Mouse (Mus musculus) splenic B cell, adult 2 months (primary cell): ENCODE results near the gene Slc25a12.
"Not testable (repeated sequence)": the region's sequence is repeated elsewhere in the genome, so short reads cannot be mapped to it uniquely, and the experiment has no call there.

Experiments
- DNase-seq: peaks from one replicate; pipeline ENCODE4 v3.0.0-alpha.2; 2011; ENCODE audit warnings: low read depth, low spot score
- H3K27me3 ChIP-seq: 2 replicates; pipeline ENCODE4 v1.6.1; 2012; ENCODE audit warnings: mild to moderate bottlenecking, low read length, moderate library complexity, mixed read lengths; ENCODE audit not compliant: control insufficient read depth, poor library complexity, insufficient read depth, severe bottlenecking
- H3K36me3 ChIP-seq: 2 replicates; pipeline ENCODE4 v1.6.1; 2012; ENCODE audit warnings: mild to moderate bottlenecking, low read length, moderate library complexity, mixed read lengths; ENCODE audit not compliant: control insufficient read depth, poor library complexity, insufficient read depth, severe bottlenecking

The Slc25a12 gene

DNA sequence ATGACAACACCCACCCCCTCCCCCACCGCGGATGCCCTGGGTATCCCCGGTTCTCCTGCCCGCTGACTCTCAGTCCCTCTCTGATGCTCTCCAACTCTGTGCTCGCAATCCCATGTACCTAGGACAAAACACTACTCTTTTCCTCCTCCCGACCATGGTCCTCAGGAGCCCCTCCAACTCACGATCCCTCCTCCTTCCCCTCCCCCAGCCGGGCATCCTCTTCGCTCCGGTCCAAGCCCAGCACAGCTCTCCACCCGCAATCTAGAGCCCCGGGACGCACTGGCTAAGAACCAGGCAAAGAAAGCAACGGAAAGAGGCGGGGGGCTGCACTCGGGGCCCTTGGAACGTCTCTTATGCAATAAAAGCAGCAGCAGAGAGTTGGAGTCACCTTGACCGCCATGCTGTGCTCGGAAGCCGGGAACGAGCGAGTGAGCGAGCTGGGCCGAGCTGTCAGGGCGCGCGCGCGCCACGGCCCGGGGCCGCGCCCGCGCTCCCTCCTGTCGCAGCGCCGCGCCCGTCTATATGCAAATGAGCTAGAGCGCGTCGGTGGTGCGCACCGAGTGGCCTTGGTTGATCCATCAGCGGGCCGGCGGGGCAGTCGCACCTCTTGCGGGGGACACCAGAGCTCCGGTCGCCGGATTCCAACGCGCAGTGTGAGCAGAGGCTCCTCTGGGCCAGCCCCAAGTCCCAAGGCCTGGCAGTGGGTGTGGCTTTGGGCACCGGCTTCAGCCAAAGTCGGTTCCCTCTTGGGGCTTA is at the start of gene Slc25a12:
Gene Slc25a12 (minus strand): TSS at position 625 of the 756 bp plus-strand sequence.
- DNase-seq = peak; percentile 86
- Histone ChIP-seq H3K27me3 (no peaks in the 10 kb centered on the region), H3K36me3 (no peaks in the 10 kb centered on the region)

DNA sequence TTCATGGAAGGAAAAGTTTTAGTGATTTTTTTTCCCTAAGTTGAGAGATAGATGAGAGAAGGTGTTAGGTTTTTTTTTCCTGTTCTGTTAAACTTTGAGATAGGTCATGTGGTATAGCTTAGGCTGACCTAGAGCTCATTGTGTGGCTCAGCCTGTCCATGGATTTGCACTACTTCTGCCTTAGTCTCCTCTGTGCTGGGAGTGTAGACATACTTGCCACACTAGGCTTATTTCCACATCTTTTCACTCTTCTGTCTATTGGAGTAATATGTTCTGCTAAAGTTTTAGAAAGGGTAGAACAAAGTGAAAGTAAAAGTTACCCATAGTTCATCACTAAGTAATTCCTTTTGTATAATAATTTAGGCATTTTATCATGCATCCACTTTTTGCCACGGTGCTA is 38.1 kb upstream of the Slc25a12 start:
- peaks cover 2% of the 10 kb centered on the region; the same call in 1 of the 2 replicates for H3K36me3 ChIP-seq
- DNase-seq = no peak

DNA sequence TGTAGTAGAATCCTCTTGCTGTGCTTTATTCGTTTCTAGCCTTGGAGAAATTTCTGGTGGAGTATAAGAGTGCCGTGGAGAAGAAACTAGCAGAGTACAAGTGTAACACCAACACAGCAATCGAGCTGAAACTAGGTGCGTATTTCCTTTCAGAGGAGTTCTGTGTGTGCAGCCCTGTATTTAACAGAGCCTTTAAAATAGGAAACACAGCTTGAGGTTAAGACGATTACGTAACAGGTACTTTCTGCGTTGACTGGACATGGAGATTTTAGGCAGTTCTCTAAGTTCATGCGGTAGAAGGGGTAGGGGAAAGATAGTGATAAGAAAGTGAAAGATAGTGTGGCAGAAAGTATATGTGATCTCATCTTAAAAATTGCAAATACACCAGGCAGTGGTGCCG is 22.3 kb upstream of the Slc25a12 start:
- peak; percentile 69 for DNase-seq

More for the DNA sequence above, 38.1 kb upstream of the Slc25a12 start:
- no peaks in the 10 kb centered on the region for H3K27me3 ChIP-seq

DNA sequence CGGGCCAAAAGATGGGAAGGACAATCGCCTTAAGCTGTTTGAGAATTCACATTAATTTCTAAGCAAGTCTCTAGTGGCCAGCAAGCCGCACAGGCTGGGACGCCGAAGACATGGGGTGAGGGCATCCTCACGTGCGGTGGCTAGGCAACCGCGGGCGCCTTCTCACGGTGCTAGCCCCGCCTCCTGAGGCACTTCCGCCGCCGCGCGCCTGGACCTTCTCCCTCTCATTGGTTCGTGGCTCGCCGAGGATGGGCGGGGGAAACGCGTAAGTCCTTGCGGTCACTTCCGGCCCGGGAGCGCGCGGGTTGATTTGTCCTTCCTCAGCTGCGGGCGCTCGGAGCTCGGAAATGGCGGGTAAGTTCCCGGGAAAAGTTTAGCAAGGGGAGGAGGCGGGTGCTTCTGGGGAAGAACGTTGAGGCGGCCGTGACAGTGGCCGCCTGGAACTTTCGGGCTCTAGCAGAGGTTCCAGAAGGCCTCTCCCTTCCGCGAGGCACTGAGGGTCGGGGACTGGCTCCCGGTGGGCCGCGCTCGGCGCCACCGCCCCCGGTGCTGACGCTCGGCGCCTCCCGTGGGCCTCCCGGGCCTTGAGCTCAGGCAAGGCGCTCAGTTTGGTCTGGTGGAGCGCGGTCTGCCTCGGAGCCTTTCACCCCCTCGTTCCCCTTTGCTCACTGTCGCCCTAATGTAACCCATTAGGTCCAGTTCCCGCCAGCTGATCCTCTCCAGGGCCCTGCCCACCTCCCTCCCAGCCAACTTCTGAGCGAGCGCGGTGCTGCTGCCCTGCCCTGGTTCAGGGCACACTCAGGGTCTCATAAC is 21.6 kb upstream of the Slc25a12 start, which contains the start of gene Hat1:
Gene Hat1 (plus strand): TSS at position 8 of the 813 bp plus-strand sequence.
- DNase-seq = peak; percentile 98
- Histone ChIP-seq H3K36me3 (no peaks in the 10 kb centered on the region), H3K27me3 (no peaks in the 10 kb centered on the region)

More for the DNA sequence above, 22.3 kb upstream of the Slc25a12 start:
- no peaks in the 10 kb centered on the region for H3K36me3 ChIP-seq
- no peaks in the 10 kb centered on the region for H3K27me3 ChIP-seq

DNA sequence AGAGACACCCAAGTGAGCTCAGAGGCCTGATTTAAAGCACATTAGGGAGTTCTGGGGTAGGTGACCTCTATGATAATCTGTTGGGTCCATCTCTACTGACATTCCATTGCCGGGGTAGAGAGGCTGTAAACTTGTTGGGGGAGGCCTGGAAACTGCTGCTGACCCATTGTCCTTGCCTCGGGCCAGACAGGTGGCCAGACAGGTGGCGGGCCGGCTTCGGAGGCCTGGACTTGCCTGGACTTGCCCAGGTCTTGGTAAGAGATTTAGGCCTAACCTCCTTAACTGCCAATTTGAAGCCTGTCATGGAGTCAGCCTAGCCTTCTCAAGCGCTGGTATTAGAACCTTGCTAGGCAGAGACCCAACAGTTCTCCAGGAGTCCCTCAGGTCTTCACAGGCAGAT is 20.2 kb upstream of the Slc25a12 start:
- no peaks in the 10 kb centered on the region for H3K27me3 ChIP-seq
- DNase-seq = no peak

DNA sequence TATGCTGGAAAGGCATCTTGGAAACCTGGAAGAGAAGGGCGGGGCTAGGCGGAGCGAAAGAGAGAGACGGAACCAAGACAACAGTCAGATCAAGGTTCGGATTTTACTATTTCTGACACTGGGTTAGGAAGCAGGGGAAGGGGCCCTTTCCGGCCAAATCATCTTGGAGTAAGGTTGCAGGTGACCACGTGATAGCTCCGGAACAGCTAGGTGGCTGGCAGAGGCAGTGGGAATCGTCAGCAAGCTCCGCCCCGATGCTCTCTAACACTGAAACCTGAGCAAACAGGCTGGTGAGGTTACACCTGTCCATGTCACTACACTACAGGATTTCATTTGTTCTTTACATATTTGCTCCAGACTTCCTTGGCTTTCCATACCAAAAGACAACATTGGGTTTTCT is 16.3 kb upstream of the Slc25a12 start:
- Histone ChIP-seq H3K36me3 (no peaks in the 10 kb centered on the region), H3K27me3 (no peaks in the 10 kb centered on the region)

More for the DNA sequence above, 20.2 kb upstream of the Slc25a12 start:
- H3K36me3 ChIP-seq = no peaks in the 10 kb centered on the region

DNA sequence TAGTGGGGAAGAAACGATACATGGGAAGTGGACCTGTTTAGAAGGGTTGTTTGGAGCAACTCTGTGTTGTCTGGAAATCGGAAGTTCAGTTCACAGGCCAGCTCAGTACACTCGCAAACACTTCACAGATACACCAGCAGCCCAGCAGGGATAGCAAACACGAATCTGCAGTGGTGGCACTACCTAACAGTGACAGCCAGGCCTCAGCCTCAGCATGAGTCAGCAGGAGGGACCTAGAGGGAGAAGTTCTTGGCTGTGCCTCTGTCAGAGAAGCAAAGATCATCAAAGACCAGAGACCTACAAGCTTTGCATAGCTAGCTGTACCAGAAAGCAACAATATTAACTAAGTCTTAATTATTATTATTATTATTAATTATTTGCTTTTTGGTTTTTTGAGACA is 14.4 kb upstream of the Slc25a12 start:
- Histone ChIP-seq H3K27me3 (no peaks in the 10 kb centered on the region), H3K36me3 (no peaks in the 10 kb centered on the region)
- no peak for DNase-seq

More for the DNA sequence above, 16.3 kb upstream of the Slc25a12 start:
- no peak for DNase-seq

DNA sequence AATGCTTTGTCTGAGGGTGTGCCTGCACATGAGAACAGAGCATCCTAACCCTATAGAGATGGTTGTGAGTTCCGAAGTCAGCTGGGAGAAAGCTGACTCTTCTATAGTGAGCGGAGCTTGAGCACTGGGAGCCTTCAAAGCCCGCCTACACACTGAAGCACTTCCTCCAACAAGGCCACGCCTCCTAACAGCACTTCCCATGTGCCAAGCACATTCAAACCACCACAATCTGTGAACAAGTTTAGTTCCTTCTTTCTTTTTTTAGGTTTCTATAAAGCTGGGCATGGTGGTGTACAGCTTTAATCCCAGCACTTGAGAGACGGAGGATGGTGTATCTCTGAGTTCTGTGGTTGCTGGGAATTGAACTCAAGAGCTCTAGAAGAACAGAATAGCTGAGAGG is 9.9 kb upstream of the Slc25a12 start:
- H3K36me3 ChIP-seq = no peaks in the 10 kb centered on the region
- peak; percentile 64 for DNase-seq
- H3K27me3 ChIP-seq = no peaks in the 10 kb centered on the region

DNA sequence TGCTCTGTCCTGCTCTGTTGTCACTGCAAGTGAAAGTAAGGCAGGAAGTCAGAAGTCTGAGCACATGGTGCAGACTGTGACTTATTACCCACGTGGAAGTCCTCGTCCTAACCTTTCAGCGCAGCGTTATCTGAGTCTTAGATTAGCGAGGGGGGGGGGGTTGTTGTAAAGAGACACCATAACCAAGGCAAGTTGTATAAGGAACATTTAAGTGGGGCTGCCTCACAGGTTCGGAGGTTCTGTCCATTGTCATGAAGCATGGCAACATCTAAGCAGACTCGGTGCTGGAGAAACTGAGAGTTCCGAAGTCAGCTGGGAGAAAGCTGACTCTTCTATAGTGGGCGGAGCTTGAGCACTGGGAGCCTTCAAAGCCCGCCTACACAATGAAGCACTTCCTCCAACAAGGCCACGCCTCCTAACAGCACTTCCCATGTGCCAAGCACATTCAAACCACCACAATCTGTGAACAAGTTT is 8.9 kb upstream of the Slc25a12 start:
- H3K36me3 ChIP-seq = no peaks in the 10 kb centered on the region
- no peaks in the 10 kb centered on the region for H3K27me3 ChIP-seq
- peak; percentile 24 for DNase-seq

DNA sequence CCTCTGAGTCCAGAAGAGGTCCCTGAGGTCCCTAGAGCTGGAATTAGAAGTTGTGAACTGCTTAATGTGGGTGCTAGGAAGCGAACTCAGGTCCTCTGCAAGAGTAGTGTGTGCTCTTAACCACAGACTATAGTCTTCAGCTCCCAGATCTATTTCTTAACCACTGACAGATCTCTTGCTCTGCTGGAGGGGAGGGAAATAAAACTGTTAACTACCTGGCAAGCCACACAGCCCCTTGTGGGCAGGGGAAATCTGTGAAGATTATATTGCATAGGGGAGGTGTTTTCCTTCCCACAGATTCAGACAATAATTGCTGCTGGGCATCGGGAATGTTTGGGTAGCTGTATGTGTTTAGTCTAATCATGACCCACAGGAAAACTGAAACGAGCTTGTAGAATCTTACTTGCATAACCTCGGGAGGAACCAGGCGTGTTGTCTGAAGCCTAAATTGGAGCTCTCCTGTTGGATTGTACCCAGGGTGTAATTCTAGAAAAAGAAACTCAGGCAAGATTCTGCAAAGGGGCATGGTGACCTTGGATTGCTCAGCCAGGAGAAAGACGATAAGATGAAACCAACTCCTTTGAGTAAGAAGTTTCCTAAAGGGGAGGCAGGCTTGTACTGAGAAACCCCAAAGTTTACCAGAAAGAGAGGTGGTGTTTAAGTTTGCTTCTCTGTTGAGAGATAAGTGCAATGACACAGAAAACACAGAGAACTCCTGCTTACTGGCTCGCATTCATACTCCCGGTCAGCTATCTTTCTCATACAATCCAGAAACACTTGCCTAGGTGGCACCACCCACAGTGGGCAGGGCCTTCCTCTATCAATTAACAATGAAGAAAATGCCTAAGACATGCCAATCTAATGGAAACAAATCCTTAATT is 7.0 kb upstream of the Slc25a12 start:
- H3K27me3 ChIP-seq = no peaks in the 10 kb centered on the region
- H3K36me3 ChIP-seq = no peaks in the 10 kb centered on the region
- no peak for DNase-seq

DNA sequence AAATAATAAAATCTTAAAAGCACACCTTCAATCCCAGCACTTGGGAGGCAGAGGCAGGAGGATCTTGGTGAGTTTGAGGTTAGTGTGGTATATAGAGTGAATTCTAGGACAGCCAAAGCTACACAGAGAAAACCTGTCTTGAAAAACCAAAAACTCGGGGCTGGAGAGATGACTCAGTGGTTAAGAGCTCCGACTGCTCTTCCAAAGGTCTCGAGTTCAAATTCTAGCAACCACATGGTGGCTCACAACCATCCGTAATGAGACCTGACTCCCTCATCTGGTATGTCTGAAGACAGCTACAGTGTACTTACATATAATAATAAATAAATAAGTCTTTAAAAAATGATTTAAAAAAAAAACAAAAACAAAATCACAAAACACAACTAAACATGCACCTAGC is 4.7 kb upstream of the Slc25a12 start:
- DNase-seq, H3K36me3 ChIP-seq, H3K27me3 ChIP-seq: not testable (repeated sequence)

DNA sequence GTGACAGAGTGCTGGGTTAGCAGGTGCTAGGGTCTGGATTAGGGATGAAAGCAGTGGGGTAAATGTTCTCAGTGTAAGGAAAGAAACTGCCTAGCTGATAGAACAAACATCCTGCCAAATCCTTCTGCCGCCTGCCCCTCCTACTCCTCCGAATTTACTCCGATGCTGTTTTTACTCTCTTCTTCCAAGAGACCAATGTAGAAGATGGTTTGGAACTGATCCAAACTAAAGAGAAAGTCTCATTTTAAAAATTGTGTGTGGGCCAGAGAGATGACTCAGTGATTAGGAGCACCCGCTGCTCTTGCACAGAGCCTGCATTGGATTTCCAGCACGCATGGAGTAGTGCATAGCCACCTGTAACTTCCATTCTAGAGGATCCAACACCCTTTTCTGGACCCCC is 4.2 kb upstream of the Slc25a12 start:
- Histone ChIP-seq H3K27me3 (no peaks in the 10 kb centered on the region), H3K36me3 (no peaks in the 10 kb centered on the region)
- DNase-seq = no peak

DNA sequence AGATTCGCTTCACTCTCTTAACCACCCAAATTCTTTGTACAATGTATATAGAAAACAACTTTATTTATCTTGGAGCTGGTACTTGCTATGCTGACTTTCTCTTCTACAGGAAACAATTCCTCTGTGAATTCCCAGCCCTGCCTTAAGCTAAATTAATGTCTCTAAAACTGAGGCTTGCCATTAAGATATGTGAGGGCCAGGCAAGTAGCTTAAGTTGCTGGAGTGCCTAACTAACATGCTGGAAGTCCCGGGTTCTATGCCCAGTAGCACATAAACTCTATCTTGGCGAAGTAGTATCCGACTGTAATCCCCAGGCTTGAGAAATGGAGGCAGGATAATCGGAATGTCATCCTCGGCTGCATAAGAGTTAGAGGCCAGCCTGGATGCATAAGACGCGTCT is 537 bp upstream of the Slc25a12 start:
- peak; percentile 25 for DNase-seq
- Histone ChIP-seq H3K36me3 (no peaks in the 10 kb centered on the region), H3K27me3 (no peaks in the 10 kb centered on the region)

DNA sequence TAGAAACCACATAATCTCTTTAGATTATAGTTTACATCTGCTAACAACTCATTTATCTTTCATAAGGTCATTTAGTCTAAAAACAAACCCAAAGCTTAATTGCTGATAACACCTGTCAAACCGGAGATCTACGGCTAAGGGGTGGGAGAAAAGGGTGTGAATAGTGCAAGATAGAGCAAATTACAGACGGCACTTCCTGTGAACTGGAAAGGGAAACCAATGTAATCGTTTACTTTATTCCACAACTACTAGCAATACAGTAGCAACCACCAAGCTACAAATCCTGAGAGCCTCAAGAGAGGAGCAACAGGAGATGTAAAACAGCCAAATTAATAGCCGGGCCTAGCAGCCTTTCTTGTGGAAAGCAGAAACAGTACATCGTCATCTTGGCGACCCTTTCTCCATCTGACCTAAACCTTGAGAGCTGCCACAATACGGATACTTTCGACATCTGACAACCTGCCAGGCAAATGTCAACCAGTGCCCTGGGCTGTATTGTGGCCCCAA is 878 bp downstream of the Slc25a12 start:
- DNase-seq = peak; percentile 34
- Histone ChIP-seq H3K36me3 (no peaks in the 10 kb centered on the region; the same call in 1 of the 2 replicates), H3K27me3 (no peaks in the 10 kb centered on the region)
